Mouse (Mus musculus) bone marrow, adult 2 months (tissue): ENCODE results near the gene Gnptab.

Experiments used
- CTCF ChIP-seq: fragments of 200-500 bp; IDR thresholded peaks from 2 replicates; pipeline ENCODE4 v1.5.1; 2011; ENCODE audit warnings: low read length, control low read depth; ENCODE audit not compliant: control insufficient read depth, insufficient read depth
- POLR2A ChIP-seq: fragments of 200-500 bp; IDR thresholded peaks from 2 replicates; pipeline ENCODE4 v1.6.1; 2011; ENCODE audit warnings: low read depth, mild to moderate bottlenecking, control low read depth, low read length, borderline replicate concordance; ENCODE audit not compliant: control insufficient read depth

DNA sequence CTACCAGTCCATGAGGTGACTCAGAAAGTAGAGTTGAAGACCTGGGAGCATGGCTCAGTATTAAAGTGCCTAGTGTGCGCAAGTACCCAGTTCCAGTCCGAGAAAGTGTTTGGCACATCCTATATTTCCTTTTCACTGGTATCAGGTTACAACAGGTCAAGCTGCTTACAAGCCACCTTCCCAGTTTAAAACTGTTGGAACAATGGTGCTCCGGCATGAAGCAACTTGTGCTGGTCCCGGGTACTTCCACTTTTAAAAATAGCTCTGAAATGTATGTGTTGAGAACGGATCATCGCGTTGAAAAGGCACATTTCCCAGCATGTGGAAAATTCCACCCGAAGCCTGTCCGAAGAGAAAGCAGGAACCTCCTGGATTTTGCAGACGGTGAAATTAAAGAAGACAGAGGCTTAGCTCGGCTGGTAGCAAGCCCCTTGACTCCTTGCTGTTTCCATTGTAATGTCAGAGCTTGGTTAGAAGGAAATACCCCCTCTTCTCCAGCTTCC lies 33.0 kb upstream of the Gnptab start:
- no peak for TF ChIP-seq POLR2A
- no peak for TF ChIP-seq CTCF
